Mouse (Mus musculus): Measurements from ENCODE around the gene Efcab5. TPM values are rescaled to one million over a fixed set of nuclear protein-coding genes. Genes with fewer than 3 reads are reported as not detected.
"Not testable (repeated sequence)": the region's sequence is repeated elsewhere in the genome, so short reads cannot be mapped to it uniquely, and the experiment has no call there.

The Efcab5 gene
- polyA plus RNA-seq, 1 experiment from 2014 or later, result 0.08 TPM

- H3K4me2 ChIP-seq, result no peak overlapping the region
- no peaks in the 10 kb centered on the region for H3K27me3 ChIP-seq
- WGBS (ENCODE audit: insufficient replicate concordance), result 55% methylated on average over 10 of the region's 10 CpGs
- H3K36me3 ChIP-seq, result no peaks in the 10 kb centered on the region
- H3K4me1 ChIP-seq (replicated peaks), result peaks cover 6% of the 10 kb centered on the region
- DNase-seq (no peak), ATAC-seq (ENCODE audit: low read depth) (no peak)
- H3K4me3 ChIP-seq (replicated peaks), result no peak overlapping the region
- H3K27ac ChIP-seq, result no peak overlapping the region
- no peak overlapping the region for H3K9ac ChIP-seq
- H3K9me3 ChIP-seq (replicated peaks), result no peaks in the 10 kb centered on the region
Measured at GRCm38 (mm10) chr11:77095206-77095605, 93.6 kb downstream of the Efcab5 start.

GRCm38 (mm10) chr11:77094136-77094535 lies 94.6 kb downstream of the Efcab5 start:
- H3K36me3 ChIP-seq, result no peaks in the 10 kb centered on the region
- no peak overlapping the region for H3K9ac ChIP-seq
- H3K4me2 ChIP-seq, result no peak overlapping the region
- no peak overlapping the region for H3K27ac ChIP-seq
- DNase-seq, result no peak
- no peak overlapping the region for H3K4me3 ChIP-seq (replicated peaks)
- H3K4me1 ChIP-seq (replicated peaks), result peaks cover 5% of the 10 kb centered on the region
- no peaks in the 10 kb centered on the region for H3K9me3 ChIP-seq (replicated peaks)
- no peaks in the 10 kb centered on the region for H3K27me3 ChIP-seq
- WGBS (ENCODE audit: insufficient replicate concordance), result 53% methylated on average over 8 of the region's 8 CpGs
- ATAC-seq (ENCODE audit: low read depth), result no peak

DNA sequence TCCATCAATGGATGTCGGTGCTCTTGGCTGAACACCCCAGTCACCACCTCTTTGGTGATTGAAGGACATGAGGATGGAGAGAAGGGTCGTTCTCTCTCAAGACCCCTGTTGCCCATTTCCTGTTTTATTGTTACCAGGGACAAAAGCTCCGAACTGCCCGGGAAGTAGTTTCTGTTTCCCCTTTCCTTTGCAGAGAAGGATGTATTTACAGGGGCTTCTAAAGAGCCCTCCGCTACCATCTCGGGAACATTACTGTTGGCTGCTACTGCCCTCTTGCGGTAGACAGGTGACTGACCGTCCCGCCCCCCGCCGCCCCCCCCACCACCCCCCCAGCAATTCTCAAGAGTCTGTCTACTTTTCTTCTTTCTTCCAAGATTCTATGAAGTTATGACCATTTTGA lies 95.6 kb downstream of the Efcab5 start:
- H3K4me2 ChIP-seq, result peak overlapping the region; percentile 41
- ATAC-seq (ENCODE audit: low read depth) (no peak), DNase-seq (no peak)

GRCm38 (mm10) chr11:77089162-77089561 lies 99.6 kb downstream of the Efcab5 start:
- H3K27me3 ChIP-seq, result no peaks in the 10 kb centered on the region
- no peak overlapping the region for H3K27ac ChIP-seq
- no peak overlapping the region for H3K4me3 ChIP-seq (replicated peaks)
- ATAC-seq (ENCODE audit: low read depth) (no peak), DNase-seq (no peak)
- no peak overlapping the region for H3K4me2 ChIP-seq
- 58% methylated on average over 2 of the region's 2 CpGs for WGBS (ENCODE audit: insufficient replicate concordance)
- no peak overlapping the region for H3K9ac ChIP-seq
- no peaks in the 10 kb centered on the region for H3K36me3 ChIP-seq
- no peaks in the 10 kb centered on the region for H3K4me1 ChIP-seq (replicated peaks)
- no peaks in the 10 kb centered on the region for H3K9me3 ChIP-seq (replicated peaks)

More for the DNA sequence above, 95.6 kb downstream of the Efcab5 start:
- H3K27me3 ChIP-seq, result no peaks in the 10 kb centered on the region
- no peak overlapping the region for H3K27ac ChIP-seq
- H3K4me1 ChIP-seq (replicated peaks), result no peaks in the 10 kb centered on the region
- H3K9ac ChIP-seq, result no peak overlapping the region
- WGBS (ENCODE audit: insufficient replicate concordance), result under 1% methylated on average over 11 of the region's 11 CpGs
- H3K36me3 ChIP-seq, result no peaks in the 10 kb centered on the region
- H3K4me3 ChIP-seq (replicated peaks), result peak overlapping the region; percentile 28
- no peaks in the 10 kb centered on the region for H3K9me3 ChIP-seq (replicated peaks)

DNA sequence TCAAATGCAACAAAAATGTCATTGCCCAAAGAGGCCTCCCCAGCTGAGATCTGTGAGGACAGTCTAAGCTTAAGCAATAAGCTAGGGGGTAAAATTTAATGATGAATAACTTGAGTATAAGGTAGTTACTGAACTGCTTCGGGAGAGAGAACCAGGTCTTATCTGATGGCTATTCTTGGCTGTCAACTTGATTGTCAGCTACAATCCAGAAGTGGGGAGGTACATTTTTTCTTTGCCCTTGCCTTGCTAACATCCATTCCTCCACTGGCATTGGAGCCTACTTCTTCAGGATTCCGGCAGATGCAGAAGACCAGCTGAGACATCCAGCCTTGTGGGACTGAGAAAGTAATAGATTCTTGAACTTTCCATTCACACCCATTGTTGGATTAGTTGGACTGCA lies 101.8 kb downstream of the Efcab5 start:
- Histone ChIP-seq H3K27me3 (no peaks in the 10 kb centered on the region), H3K4me2 (no peak overlapping the region), H3K4me1 (replicated peaks) (no peaks in the 10 kb centered on the region), H3K9ac (no peak overlapping the region), H3K4me3 (replicated peaks) (no peak overlapping the region), H3K9me3 (replicated peaks) (no peaks in the 10 kb centered on the region), H3K36me3 (no peaks in the 10 kb centered on the region), H3K27ac (no peak overlapping the region)
- DNase-seq (no peak), ATAC-seq (ENCODE audit: low read depth) (no peak)
- 52% methylated on average over 2 of the region's 2 CpGs for WGBS (ENCODE audit: insufficient replicate concordance)

- H3K36me3 ChIP-seq, result no peaks in the 10 kb centered on the region
- H3K27ac ChIP-seq, result no peak overlapping the region
- no peaks in the 10 kb centered on the region for H3K9me3 ChIP-seq (replicated peaks)
- no peak overlapping the region for H3K9ac ChIP-seq
- no peak for ATAC-seq (ENCODE audit: low read depth)
- no peak for DNase-seq
- peaks cover 8% of the 10 kb centered on the region for H3K27me3 ChIP-seq
- H3K4me3 ChIP-seq (replicated peaks), result no peak overlapping the region
- no peaks in the 10 kb centered on the region for H3K4me1 ChIP-seq (replicated peaks)
- WGBS (ENCODE audit: insufficient replicate concordance), result 39% methylated on average over 5 of the region's 5 CpGs
- no peak overlapping the region for H3K4me2 ChIP-seq
Measured at GRCm38 (mm10) chr11:77084001-77084682, 104.6 kb downstream of the Efcab5 start.

DNA sequence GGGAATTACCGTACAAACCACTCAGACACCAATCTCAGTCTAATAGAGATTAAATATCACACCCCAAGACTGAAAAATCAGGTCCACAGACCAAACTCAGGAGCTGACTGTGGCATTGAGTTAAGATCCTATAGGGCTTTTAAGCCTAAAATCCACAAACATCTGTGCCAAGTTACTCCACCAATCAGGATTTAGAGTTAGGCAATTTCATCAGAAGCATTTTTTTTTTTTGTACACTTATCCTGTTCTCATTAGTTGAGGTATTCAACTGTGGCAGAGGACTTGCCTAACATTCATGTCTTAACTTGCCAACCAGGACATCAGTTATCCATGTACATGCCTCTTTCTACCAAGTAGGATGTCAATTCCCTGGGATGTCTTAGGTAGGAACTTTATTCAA lies 109.4 kb downstream of the Efcab5 start:
- DNase-seq, result no peak
- peaks cover 15% of the 10 kb centered on the region for H3K4me1 ChIP-seq (replicated peaks)
- no peak for ATAC-seq (ENCODE audit: low read depth)
- peak overlapping the region; percentile 89; the same call in 1 of the 2 replicates for H3K4me2 ChIP-seq
- peaks cover 18% of the 10 kb centered on the region for H3K36me3 ChIP-seq
- H3K4me3 ChIP-seq (replicated peaks), result no peak overlapping the region
- H3K27me3 ChIP-seq, result peaks cover 8% of the 10 kb centered on the region
- no peaks in the 10 kb centered on the region for H3K9me3 ChIP-seq (replicated peaks)
- no peak overlapping the region for H3K27ac ChIP-seq
- WGBS (ENCODE audit: insufficient replicate concordance), result 94% methylated on average over 1 of the region's 1 CpGs
- H3K9ac ChIP-seq, result no peak overlapping the region

DNA sequence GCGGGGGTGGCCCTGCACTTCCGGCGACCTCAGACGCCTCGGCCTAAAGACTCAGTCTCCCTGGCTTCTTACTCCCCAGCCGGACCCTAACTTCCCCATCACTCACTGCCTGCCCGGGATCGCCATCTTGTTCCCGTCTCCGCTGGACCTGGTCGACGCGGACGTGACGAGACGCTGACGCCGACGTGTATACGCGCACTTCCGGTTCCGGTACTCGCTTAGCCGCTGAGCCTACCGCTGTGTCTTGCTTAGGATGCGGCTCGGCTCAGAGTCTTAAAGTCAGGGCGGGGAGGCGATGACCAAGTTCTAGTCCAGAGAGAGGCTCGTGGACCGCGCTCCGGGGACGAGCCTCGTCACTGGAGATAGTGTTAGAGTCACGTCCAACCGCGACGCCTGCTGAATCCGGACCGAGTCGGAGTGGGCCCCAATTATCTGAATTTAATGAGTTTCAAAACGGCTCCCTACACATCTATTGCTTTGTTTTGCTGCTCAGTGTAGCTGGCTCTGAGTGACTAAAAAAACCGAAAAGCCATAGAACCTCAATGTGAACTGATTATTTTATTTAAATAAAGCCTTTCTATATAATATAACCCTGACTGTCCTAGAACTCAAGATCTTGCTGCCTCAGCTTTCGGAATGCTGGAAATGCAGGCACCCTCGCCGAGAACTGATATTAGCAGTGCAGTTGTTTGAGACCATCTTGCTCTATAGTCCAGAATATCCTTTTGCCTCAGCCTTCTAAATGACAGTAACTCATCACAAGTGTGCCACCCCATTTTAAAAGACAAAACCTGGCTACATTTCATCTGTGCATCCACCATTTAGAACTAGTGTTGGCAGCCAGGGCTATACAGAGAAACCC lies 110.3 kb downstream of the Efcab5 start, which contains the start of gene Nsrp1:
TSS of gene Nsrp1 (minus strand) at position 163 of the 862 bp plus-strand sequence.
- DNase-seq (peak; percentile 86), ATAC-seq (ENCODE audit: low read depth) (peak; percentile 99)
- Histone ChIP-seq H3K4me1 (replicated peaks) (peaks cover 15% of the 10 kb centered on the region), H3K27ac (peak within 1 kb of the TSS; percentile 81), H3K4me3 (replicated peaks) (peak within 1 kb of the TSS; percentile 88), H3K9ac (peak within 1 kb of the TSS; percentile 84), H3K36me3 (peaks cover 26% of the 10 kb centered on the region), H3K9me3 (replicated peaks) (no peaks in the 10 kb centered on the region), H3K27me3 (peaks cover 8% of the 10 kb centered on the region), H3K4me2 (peak within 1 kb of the TSS; percentile 89)
- WGBS (ENCODE audit: insufficient replicate concordance), result 4% methylated on average over 48 of the region's 48 CpGs

DNA sequence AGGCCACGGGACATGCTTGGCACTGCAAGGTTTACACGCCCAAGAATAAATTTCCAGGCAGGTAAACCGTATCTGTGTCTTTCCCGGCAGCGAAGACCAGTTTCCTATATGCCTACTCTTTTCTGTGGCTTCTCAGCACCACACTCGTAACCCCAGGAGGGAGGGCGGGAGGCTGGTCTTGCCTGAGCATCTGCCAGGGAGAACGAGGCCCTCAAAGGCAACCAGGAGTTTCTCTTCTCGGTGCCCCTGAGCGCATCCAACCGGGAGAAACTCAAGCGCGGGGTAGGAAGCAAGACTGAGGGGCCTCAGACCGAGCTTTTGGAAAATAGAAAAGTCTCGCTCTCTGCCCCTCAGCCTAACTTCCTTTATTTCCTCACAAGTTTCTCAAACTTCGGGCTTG lies 111.0 kb downstream of the Efcab5 start:
- peak overlapping the region; percentile 89 for H3K4me2 ChIP-seq
- H3K9ac ChIP-seq, result peak overlapping the region; percentile 84
- peaks cover 15% of the 10 kb centered on the region for H3K4me1 ChIP-seq (replicated peaks)
- H3K9me3 ChIP-seq (replicated peaks), result no peaks in the 10 kb centered on the region
- peaks cover 27% of the 10 kb centered on the region for H3K36me3 ChIP-seq
- under 1% methylated on average over 16 of the region's 16 CpGs for WGBS (ENCODE audit: insufficient replicate concordance)
- peak; percentile 43 for ATAC-seq (ENCODE audit: low read depth)
- DNase-seq, result peak; percentile 20
- peak overlapping the region; percentile 81 for H3K27ac ChIP-seq
- peaks cover 8% of the 10 kb centered on the region for H3K27me3 ChIP-seq
- H3K4me3 ChIP-seq (replicated peaks), result peak overlapping the region; percentile 88

GRCm38 (mm10) chr11:77077331-77077730 lies 111.4 kb downstream of the Efcab5 start:
- H3K9ac ChIP-seq, result peak overlapping the region; percentile 84
- not testable (repeated sequence) for H3K27me3 ChIP-seq; DNase-seq; H3K9me3 ChIP-seq (replicated peaks); ATAC-seq (ENCODE audit: low read depth); H3K27ac ChIP-seq
- H3K4me3 ChIP-seq (replicated peaks), result peak overlapping the region; percentile 88
- H3K4me2 ChIP-seq, result peak overlapping the region; percentile 89
- H3K36me3 ChIP-seq, result peaks cover 28% of the 10 kb centered on the region
- 47% methylated on average over 4 of the region's 4 CpGs for WGBS (ENCODE audit: insufficient replicate concordance)
- peaks cover 15% of the 10 kb centered on the region for H3K4me1 ChIP-seq (replicated peaks)

- ATAC-seq (ENCODE audit: low read depth), result no peak
- no peak for DNase-seq
- H3K9ac ChIP-seq, result no peak overlapping the region
- peaks cover 30% of the 10 kb centered on the region for H3K36me3 ChIP-seq
- no peak overlapping the region for H3K4me3 ChIP-seq (replicated peaks)
- no peak overlapping the region for H3K27ac ChIP-seq
- H3K9me3 ChIP-seq (replicated peaks), result no peaks in the 10 kb centered on the region
- WGBS (ENCODE audit: insufficient replicate concordance), result 60% methylated on average over 4 of the region's 4 CpGs
- no peaks in the 10 kb centered on the region for H3K27me3 ChIP-seq
- H3K4me2 ChIP-seq, result no peak overlapping the region
- peaks cover 6% of the 10 kb centered on the region for H3K4me1 ChIP-seq (replicated peaks)
Measured at GRCm38 (mm10) chr11:77070721-77071120, 118.0 kb downstream of the Efcab5 start.
